Mouse (Mus musculus): ENCODE data around the gene Foxl2. TPM values are rescaled to one million over a fixed set of nuclear protein-coding genes. Genes with fewer than 3 reads are reported as not detected.
A peak's percentile ranks its signal among the peaks of the same experiment; 100 is the strongest.

The Foxl2 gene
- polyA plus RNA-seq, 1 experiment from 2014 or later, result not detected

GRCm38 (mm10) chr9:98955716-98956224, 682 bp downstream of the Foxl2 start:
- H3K4me3 ChIP-seq (ENCODE audit: low read depth, low read length), result peak overlapping the region; percentile 33
- H3K27me3 ChIP-seq (ENCODE audit: insufficient read depth, low read length), result peaks cover 99% of the 10 kb centered on the region
- DNase-seq, result no peak
- 2% methylated on average over 59 of the region's 60 CpGs for WGBS (ENCODE audit: insufficient replicate concordance)
- H3K36me3 ChIP-seq (replicated peaks; ENCODE audit: insufficient read depth, low read length), result no peaks in the 10 kb centered on the region
- TF ChIP-seq EP300 (IDR thresholded peaks at IDR 0.05; ENCODE audit: low read depth) (no peak), CTCF (IDR thresholded peaks at IDR 0.05; ENCODE audit: low read depth) (no peak)
- peaks cover 14% of the 10 kb centered on the region for H3K4me1 ChIP-seq (ENCODE audit: insufficient read depth)
- no peaks in the 10 kb centered on the region for H3K9me3 ChIP-seq (ENCODE audit: low read length)
- peak overlapping the region; percentile 59 for H3K4me2 ChIP-seq (ENCODE audit: low read depth, low read length)
- no peak overlapping the region for H3K27ac ChIP-seq (ENCODE audit: low read depth)
- no peak for ATAC-seq
- no peak overlapping the region for H3K9ac ChIP-seq (replicated peaks)

GRCm38 (mm10) chr9:98956591-98957381, 1.7 kb downstream of the Foxl2 start:
- Histone ChIP-seq H3K4me2 (ENCODE audit: low read depth, low read length) (peak overlapping the region; percentile 59), H3K9ac (replicated peaks) (no peak overlapping the region), H3K4me3 (ENCODE audit: low read depth, low read length) (peak overlapping the region; percentile 33), H3K27ac (ENCODE audit: low read depth) (no peak overlapping the region), H3K27me3 (ENCODE audit: insufficient read depth, low read length) (peaks cover 99% of the 10 kb centered on the region), H3K36me3 (replicated peaks; ENCODE audit: insufficient read depth, low read length) (no peaks in the 10 kb centered on the region), H3K4me1 (ENCODE audit: insufficient read depth) (peaks cover 14% of the 10 kb centered on the region), H3K9me3 (ENCODE audit: low read length) (no peaks in the 10 kb centered on the region)
- 1% methylated on average over 59 of the region's 80 CpGs for WGBS (ENCODE audit: insufficient replicate concordance)
- DNase-seq (no peak), ATAC-seq (no peak)
- TF ChIP-seq CTCF (IDR thresholded peaks at IDR 0.05; ENCODE audit: low read depth), result no peak
- no peak for TF ChIP-seq EP300 (IDR thresholded peaks at IDR 0.05; ENCODE audit: low read depth)

GRCm38 (mm10) chr9:98957751-98958351, 2.8 kb downstream of the Foxl2 start:
- TF ChIP-seq CTCF (IDR thresholded peaks at IDR 0.05; ENCODE audit: low read depth) (no peak), EP300 (IDR thresholded peaks at IDR 0.05; ENCODE audit: low read depth) (no peak)
- Histone ChIP-seq H3K27ac (ENCODE audit: low read depth) (no peak overlapping the region), H3K27me3 (ENCODE audit: insufficient read depth, low read length) (peaks cover 99% of the 10 kb centered on the region), H3K9me3 (ENCODE audit: low read length) (no peaks in the 10 kb centered on the region), H3K4me1 (ENCODE audit: insufficient read depth) (peaks cover 14% of the 10 kb centered on the region), H3K36me3 (replicated peaks; ENCODE audit: insufficient read depth, low read length) (no peaks in the 10 kb centered on the region), H3K4me2 (ENCODE audit: low read depth, low read length) (no peak overlapping the region), H3K9ac (replicated peaks) (no peak overlapping the region), H3K4me3 (ENCODE audit: low read depth, low read length) (no peak overlapping the region)
- DNase-seq (no peak), ATAC-seq (no peak)
- WGBS (ENCODE audit: insufficient replicate concordance), result 2% methylated on average over 23 of the region's 23 CpGs

GRCm38 (mm10) chr9:98958628-98959027, 3.5 kb downstream of the Foxl2 start:
- Histone ChIP-seq H3K27me3 (ENCODE audit: insufficient read depth, low read length) (peaks cover 99% of the 10 kb centered on the region), H3K9me3 (ENCODE audit: low read length) (no peaks in the 10 kb centered on the region), H3K4me2 (ENCODE audit: low read depth, low read length) (no peak overlapping the region), H3K27ac (ENCODE audit: low read depth) (no peak overlapping the region), H3K9ac (replicated peaks) (no peak overlapping the region), H3K36me3 (replicated peaks; ENCODE audit: insufficient read depth, low read length) (no peaks in the 10 kb centered on the region), H3K4me1 (ENCODE audit: insufficient read depth) (peaks cover 14% of the 10 kb centered on the region), H3K4me3 (ENCODE audit: low read depth, low read length) (no peak overlapping the region)
- DNase-seq (no peak), ATAC-seq (no peak)
- TF ChIP-seq CTCF (IDR thresholded peaks at IDR 0.05; ENCODE audit: low read depth) (no peak), EP300 (IDR thresholded peaks at IDR 0.05; ENCODE audit: low read depth) (no peak)
- WGBS (ENCODE audit: insufficient replicate concordance), result 6% methylated on average over 6 of the region's 6 CpGs

GRCm38 (mm10) chr9:98959851-98960250, 4.8 kb downstream of the Foxl2 start:
- DNase-seq (no peak), ATAC-seq (no peak)
- H3K4me2 ChIP-seq (ENCODE audit: low read depth, low read length), result no peak overlapping the region
- H3K27ac ChIP-seq (ENCODE audit: low read depth), result no peak overlapping the region
- H3K4me1 ChIP-seq (ENCODE audit: insufficient read depth), result peaks cover 14% of the 10 kb centered on the region
- H3K36me3 ChIP-seq (replicated peaks; ENCODE audit: insufficient read depth, low read length), result no peaks in the 10 kb centered on the region
- WGBS (ENCODE audit: insufficient replicate concordance), result 34% methylated on average over 3 of the region's 3 CpGs
- peaks cover 97% of the 10 kb centered on the region for H3K27me3 ChIP-seq (ENCODE audit: insufficient read depth, low read length)
- no peak overlapping the region for H3K9ac ChIP-seq (replicated peaks)
- H3K4me3 ChIP-seq (ENCODE audit: low read depth, low read length), result no peak overlapping the region
- TF ChIP-seq CTCF (IDR thresholded peaks at IDR 0.05; ENCODE audit: low read depth) (no peak), EP300 (IDR thresholded peaks at IDR 0.05; ENCODE audit: low read depth) (no peak)
- H3K9me3 ChIP-seq (ENCODE audit: low read length), result no peaks in the 10 kb centered on the region

- TF ChIP-seq CTCF (IDR thresholded peaks at IDR 0.05; ENCODE audit: low read depth) (peak; percentile 35), EP300 (IDR thresholded peaks at IDR 0.05; ENCODE audit: low read depth) (no peak)
- no peaks in the 10 kb centered on the region for H3K9me3 ChIP-seq (ENCODE audit: low read length)
- H3K4me2 ChIP-seq (ENCODE audit: low read depth, low read length), result no peak overlapping the region
- peaks cover 97% of the 10 kb centered on the region for H3K27me3 ChIP-seq (ENCODE audit: insufficient read depth, low read length)
- H3K27ac ChIP-seq (ENCODE audit: low read depth), result no peak overlapping the region
- DNase-seq (no peak), ATAC-seq (no peak)
- 20% methylated on average over 5 of the region's 5 CpGs for WGBS (ENCODE audit: insufficient replicate concordance)
- H3K4me3 ChIP-seq (ENCODE audit: low read depth, low read length), result no peak overlapping the region
- no peaks in the 10 kb centered on the region for H3K36me3 ChIP-seq (replicated peaks; ENCODE audit: insufficient read depth, low read length)
- H3K4me1 ChIP-seq (ENCODE audit: insufficient read depth), result peaks cover 12% of the 10 kb centered on the region
- H3K9ac ChIP-seq (replicated peaks), result no peak overlapping the region
Observed at GRCm38 (mm10) chr9:98960348-98960747, 5.3 kb downstream of the Foxl2 start.

All from liver, postnatal 0 days (tissue).